Mouse (Mus musculus) liver, adult 2 months (tissue): ENCODE data around the gene Plekhg2. TPM values are rescaled to one million over a fixed set of nuclear protein-coding genes. Genes with fewer than 3 reads are reported as not detected.

ENCODE experiments used
- DNase-seq: peaks from one replicate; pipeline ENCODE4 v3.0.0-alpha.2; 2011; ENCODE audit warnings: low read depth, low spot score; ENCODE audit errors: extremely low read depth
- H3K27ac ChIP-seq: fragments of 200-500 bp; replicated peaks from 2 replicates; pipeline ENCODE4 v1.5.1; 2012; ENCODE audit warnings: low read depth, mild to moderate bottlenecking, control low read depth, inconsistent platforms, low read length; ENCODE audit not compliant: insufficient read depth
- H3K27me3 ChIP-seq: fragments of 200-500 bp; 2 replicates; pipeline ENCODE4 v1.6.1; 2012; ENCODE audit warnings: mild to moderate bottlenecking, moderate library complexity, low read length, inconsistent platforms; ENCODE audit not compliant: control insufficient read depth, insufficient read depth
- H3K36me3 ChIP-seq: fragments of 200-500 bp; 2 replicates; pipeline ENCODE4 v1.6.1; 2012; ENCODE audit warnings: low read length, inconsistent platforms; ENCODE audit not compliant: control insufficient read depth, insufficient read depth
- H3K4me1 ChIP-seq: fragments of 200-500 bp; 2 replicates; pipeline ENCODE4 v1.6.1; 2011; ENCODE audit warnings: low read length; ENCODE audit not compliant: control insufficient read depth, insufficient read depth
- H3K4me3 ChIP-seq: fragments of 200-500 bp; 2 replicates; pipeline ENCODE4 v1.5.1; 2011; ENCODE audit warnings: low read depth, mild to moderate bottlenecking, control low read depth, low read length, moderate library complexity; ENCODE audit not compliant: insufficient read depth
- H3K79me2 ChIP-seq: fragments of 200-500 bp; 2 replicates; pipeline ENCODE4 v1.6.1; 2012; ENCODE audit warnings: inconsistent platforms, mild to moderate bottlenecking, low read length, moderate library complexity; ENCODE audit not compliant: control insufficient read depth, insufficient read depth
- H3K9ac ChIP-seq: fragments of 200-500 bp; 2 replicates; pipeline ENCODE4 v1.6.1; 2012; ENCODE audit warnings: low read depth, mild to moderate bottlenecking, control low read depth, inconsistent platforms, low read length
- CTCF ChIP-seq: fragments of 200-500 bp; IDR thresholded peaks from 2 replicates; pipeline ENCODE4 v1.5.1; 2011; ENCODE audit warnings: low read depth, low read length, control low read depth
- POLR2A ChIP-seq: fragments of 200-500 bp; IDR thresholded peaks from 2 replicates; pipeline ENCODE4 v1.6.1; 2011; ENCODE audit warnings: low read length, control low read depth; ENCODE audit not compliant: insufficient read depth; ENCODE audit errors: extremely low read depth
- WGBS: fragments of 180-500 bp; shearing (Covaris S2); methylation state at CpG from one replicate; pipeline ENCODE4 v1.1.7; 2018; 5-methylcytosine and 5-hydroxymethylcytosine counted together
- polyA plus RNA-seq: library from polyadenylated mRNA; depleted of rRNA; stranded (reverse); fragments of >200 nt; gene quantifications from 2 replicates; pipeline ENCODE4 v1.2.3, GENCODE M21; 2012
- total RNA-seq: library from RNA; depleted of rRNA; stranded (reverse); fragments of >200 nt; gene quantifications from 2 replicates; pipeline ENCODE4 v1.2.3, GENCODE M21; 2014

Gene Plekhg2
- total and polyA plus RNA-seq, 2 experiments: 0.65 to 3.5 TPM

- Histone ChIP-seq H3K4me1 (peaks cover 18% of the 10 kb centered on the region; the same call in 1 of the 2 replicates), H3K36me3 (peaks cover 8% of the 10 kb centered on the region), H3K27me3 (no peaks in the 10 kb centered on the region), H3K4me3 (peak overlapping the region; percentile 96), H3K9ac (peak overlapping the region; percentile 99), H3K27ac (peak overlapping the region; percentile 97), H3K79me2 (peaks cover 20% of the 10 kb centered on the region)
- WGBS: under 1% methylated on average over 32 of the region's 32 CpGs
- peak; percentile 74 for DNase-seq
- TF ChIP-seq POLR2A (peak; percentile 53; the same call in 1 of the 2 replicates), CTCF (no peak; the same call in 1 of the 2 replicates)
Measured at GRCm38 (mm10) chr7:28378066-28378690, 5.8 kb upstream of the Plekhg2 start.

DNA sequence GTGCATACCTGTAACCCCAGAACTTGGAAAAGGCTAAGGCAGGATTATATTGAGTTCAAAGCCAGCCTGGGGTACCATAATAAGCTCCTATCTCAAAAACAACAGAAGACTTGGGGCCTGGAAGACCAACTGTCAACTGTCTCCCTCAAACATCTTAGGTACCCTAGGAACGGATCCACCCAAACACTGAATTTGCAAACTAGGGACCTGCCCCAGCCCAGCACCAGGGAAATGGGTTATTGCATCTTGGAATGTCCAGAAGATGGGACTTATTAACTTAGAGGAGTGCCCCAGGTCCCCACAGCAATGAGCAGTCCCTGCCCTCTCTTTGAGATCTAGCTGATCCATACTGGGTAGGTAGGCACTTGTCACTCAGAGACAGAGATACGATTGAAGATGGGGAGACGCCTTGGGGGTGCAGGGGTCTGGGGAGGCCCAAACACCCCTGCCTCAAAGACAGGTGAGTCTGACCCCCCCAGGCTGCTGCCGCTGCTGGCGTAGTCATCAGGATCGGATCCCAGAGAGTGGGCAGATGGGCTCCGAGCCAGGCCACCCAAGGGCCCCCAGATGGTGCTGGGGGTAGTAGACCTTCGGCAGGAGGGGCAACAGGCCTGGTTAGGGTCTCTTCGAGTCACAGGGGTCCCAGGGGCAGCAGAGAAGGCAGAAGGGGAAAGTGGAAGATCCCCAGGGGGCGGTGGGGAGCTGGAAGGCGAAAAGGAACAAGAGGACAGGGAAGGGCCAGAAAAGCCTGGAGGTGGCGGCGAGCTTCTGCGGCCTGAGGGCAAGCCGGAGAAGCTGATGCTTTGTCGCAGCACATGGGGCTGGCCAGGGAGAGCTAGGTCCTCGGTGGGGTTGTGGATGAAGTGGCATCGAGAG, 5.0 kb upstream of the Plekhg2 start:
- H3K27me3 ChIP-seq: no peaks in the 10 kb centered on the region
- H3K4me3 ChIP-seq: peak overlapping the region; percentile 96
- H3K79me2 ChIP-seq: peaks cover 20% of the 10 kb centered on the region
- H3K36me3 ChIP-seq: peaks cover 8% of the 10 kb centered on the region
- peak overlapping the region; percentile 97 for H3K27ac ChIP-seq
- 3% methylated on average over 18 of the region's 18 CpGs for WGBS
- peak; percentile 57 for DNase-seq
- H3K9ac ChIP-seq: peak overlapping the region; percentile 99
- peaks cover 13% of the 10 kb centered on the region; the same call in 1 of the 2 replicates for H3K4me1 ChIP-seq
- 0 out of 2 replicates have a peak, but pooled peaks have one; percentile 4 for TF ChIP-seq POLR2A
- no peak for TF ChIP-seq CTCF

DNA sequence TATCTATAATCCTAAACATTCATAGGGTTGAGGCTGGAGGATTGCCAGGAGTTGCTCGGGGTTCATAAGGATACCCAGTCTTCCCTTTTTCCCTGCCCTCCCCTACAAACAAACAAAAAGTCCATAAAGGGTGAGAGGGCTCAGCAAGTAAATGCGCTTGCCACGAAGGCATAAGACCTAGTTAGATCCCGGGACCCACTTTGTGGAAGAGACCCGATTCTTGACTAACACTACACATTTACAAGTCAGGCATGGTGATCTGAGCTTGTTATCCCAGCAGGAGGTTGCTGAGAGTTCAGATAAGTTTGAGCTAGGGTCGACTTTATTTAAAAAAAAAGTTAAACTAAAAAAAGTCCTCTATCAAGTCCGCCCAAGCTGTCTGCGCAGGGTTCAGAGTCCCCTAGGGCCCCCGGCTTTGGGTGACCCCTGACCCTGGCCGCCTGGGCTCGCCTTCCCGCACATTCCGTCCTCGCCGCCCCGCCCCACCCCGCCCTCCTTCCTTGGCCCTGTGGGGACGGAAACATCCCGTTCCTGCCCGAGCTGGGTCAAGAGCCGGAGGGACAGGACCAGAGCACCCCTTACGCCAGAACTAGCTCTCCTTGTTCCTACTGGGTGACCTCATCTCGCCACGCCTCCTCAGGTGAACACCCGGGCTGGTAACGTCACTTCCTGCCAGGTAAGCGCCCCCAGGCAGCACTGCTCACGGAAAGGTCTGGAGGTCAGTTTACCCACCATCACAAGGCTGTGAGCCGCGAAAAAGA, 3.8 kb upstream of the Plekhg2 start:
- H3K4me1 ChIP-seq: peaks cover 10% of the 10 kb centered on the region; the same call in 1 of the 2 replicates

GRCm38 (mm10) chr7:28375176-28375921, 3.0 kb upstream of the Plekhg2 start:
- DNase-seq: peak; percentile 77
- Histone ChIP-seq H3K36me3 (peaks cover 8% of the 10 kb centered on the region), H3K79me2 (peaks cover 20% of the 10 kb centered on the region), H3K27ac (peak overlapping the region; percentile 97), H3K9ac (peak overlapping the region; percentile 67), H3K4me3 (peak overlapping the region; percentile 24), H3K4me1 (peaks cover 5% of the 10 kb centered on the region; the same call in 1 of the 2 replicates), H3K27me3 (no peaks in the 10 kb centered on the region)
- under 1% methylated on average over 35 of the region's 36 CpGs for WGBS
- peak; percentile 81; the same call in 1 of the 2 replicates for TF ChIP-seq POLR2A
- TF ChIP-seq CTCF: no peak

More for the DNA sequence above, 3.8 kb upstream of the Plekhg2 start:
- 1% methylated on average over 30 of the region's 30 CpGs for WGBS
- DNase-seq: peak; percentile 98
- H3K36me3 ChIP-seq: peaks cover 8% of the 10 kb centered on the region
- TF ChIP-seq POLR2A: peak; percentile 84
- peak; percentile 10; the same call in 1 of the 2 replicates for TF ChIP-seq CTCF
- H3K27ac ChIP-seq: peak overlapping the region; percentile 97
- peak overlapping the region; percentile 24 for H3K4me3 ChIP-seq
- no peaks in the 10 kb centered on the region for H3K27me3 ChIP-seq
- peaks cover 20% of the 10 kb centered on the region for H3K79me2 ChIP-seq
- peak overlapping the region; percentile 67 for H3K9ac ChIP-seq

- peaks cover 3% of the 10 kb centered on the region; the same call in 1 of the 2 replicates for H3K4me1 ChIP-seq
- peak overlapping the region; percentile 97 for H3K27ac ChIP-seq
- TF ChIP-seq POLR2A (no peak), CTCF (no peak)
- peak; percentile 28 for DNase-seq
- H3K4me3 ChIP-seq: no peak overlapping the region
- no peak overlapping the region for H3K9ac ChIP-seq
- peaks cover 8% of the 10 kb centered on the region for H3K36me3 ChIP-seq
- H3K27me3 ChIP-seq: no peaks in the 10 kb centered on the region
- peaks cover 20% of the 10 kb centered on the region for H3K79me2 ChIP-seq
- WGBS: 56% methylated on average over 10 of the region's 10 CpGs
Measured at GRCm38 (mm10) chr7:28374647-28375046, 2.2 kb upstream of the Plekhg2 start.
